Mouse (Mus musculus) gastrocnemius, postnatal 14 days (tissue): ENCODE results near the gene Rae1. TPM values are rescaled to one million over a fixed set of nuclear protein-coding genes. Genes with fewer than 3 reads are reported as not detected.
A peak's percentile ranks its signal among the peaks of the same experiment; 100 is the strongest.

Experiments
- DNase-seq: peaks from one replicate; pipeline ENCODE4 v3.0.0; 2021; ENCODE audit warnings: mixed read lengths
- intact Hi-C: fragments of 180-260 bp; cut with DNase I; formaldehyde crosslinking; loops from one replicate; pipeline ENCODE4 v1.15.1; 2025; ENCODE audit warnings: low total_unique reads
- total RNA-seq, 2 experiments: library from RNA; stranded (reverse); gene quantifications; 2 replicates each; pipeline ENCODE4 v1.2.3; 2021

Gene Rae1
- total RNA-seq, 2 experiments from 2014 or later: 20.0 to 23.6 TPM

DNA sequence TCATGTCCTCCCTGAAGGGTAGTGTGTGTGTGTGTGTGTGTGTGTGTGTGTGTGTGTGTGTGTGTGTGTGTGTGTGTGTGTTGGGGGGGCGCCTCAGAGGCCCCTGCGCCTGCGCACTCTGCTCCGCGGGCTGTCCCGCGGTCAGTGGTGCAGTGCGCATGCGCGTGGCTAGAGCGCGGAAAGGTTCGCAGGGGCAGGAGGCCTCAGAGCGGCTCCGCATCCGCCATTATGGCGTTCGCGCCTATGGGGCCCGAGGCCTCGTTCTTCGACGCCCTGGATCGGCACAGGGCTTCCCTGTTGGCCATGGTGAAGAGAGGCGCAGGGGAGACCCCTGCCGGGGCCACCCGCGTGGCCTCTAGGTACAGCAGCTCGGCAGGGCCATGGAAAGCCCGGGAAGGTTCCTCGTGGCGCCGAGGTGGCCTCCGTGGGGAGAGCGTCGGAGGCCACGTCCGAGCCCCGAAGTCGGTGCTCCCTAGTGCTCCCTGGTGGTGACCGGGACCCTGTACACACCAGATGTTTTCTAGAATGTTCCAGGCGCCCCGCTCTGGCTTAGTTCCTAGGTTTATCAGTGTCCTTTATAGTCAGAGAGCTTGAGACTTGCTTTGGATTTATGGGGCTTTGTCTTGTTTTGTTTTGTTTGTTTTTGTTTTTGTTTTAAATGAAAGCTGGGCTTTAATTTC, 20.1 kb upstream of the Rae1 start:
- intact Hi-C loops: no loop called here
- DNase-seq: no peak

DNA sequence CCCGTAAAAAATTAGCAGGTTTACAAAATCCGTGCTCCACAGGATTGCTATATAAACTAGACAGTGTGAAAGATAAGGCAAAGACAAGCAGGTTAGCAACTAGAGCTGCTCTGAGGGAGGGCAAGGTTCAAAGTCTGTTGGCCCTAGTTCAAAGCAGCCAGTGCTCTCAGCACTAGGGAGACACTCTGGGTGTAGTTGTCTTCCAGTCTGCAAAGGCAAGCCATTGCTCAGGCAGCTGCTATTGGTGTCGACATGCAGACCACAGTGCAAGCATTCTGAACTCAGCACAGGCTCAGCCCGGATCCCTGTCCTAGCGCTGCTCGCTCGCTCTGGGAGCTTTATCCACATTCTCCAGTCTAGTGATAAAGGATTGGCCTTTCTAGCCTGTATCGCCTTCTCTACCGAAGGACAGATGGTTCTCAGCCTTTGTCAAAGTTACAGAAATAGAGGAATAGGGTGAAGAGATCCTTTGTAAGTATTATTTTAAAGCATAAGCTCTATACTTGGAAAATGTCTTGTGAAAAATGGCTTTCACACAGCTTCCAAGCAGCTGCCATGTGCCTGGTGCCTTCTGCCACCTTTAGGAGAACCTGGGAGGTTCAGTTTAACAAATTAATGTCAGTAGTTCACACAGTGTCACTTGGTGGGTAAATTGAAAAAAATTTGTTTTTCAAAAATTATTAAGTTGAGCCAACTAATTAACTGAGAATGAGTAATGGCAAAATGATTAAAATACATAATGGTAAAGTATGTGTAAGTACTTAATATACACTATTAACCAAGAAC, 16.9 kb upstream of the Rae1 start:
- intact Hi-C loops: no loop called here

DNA sequence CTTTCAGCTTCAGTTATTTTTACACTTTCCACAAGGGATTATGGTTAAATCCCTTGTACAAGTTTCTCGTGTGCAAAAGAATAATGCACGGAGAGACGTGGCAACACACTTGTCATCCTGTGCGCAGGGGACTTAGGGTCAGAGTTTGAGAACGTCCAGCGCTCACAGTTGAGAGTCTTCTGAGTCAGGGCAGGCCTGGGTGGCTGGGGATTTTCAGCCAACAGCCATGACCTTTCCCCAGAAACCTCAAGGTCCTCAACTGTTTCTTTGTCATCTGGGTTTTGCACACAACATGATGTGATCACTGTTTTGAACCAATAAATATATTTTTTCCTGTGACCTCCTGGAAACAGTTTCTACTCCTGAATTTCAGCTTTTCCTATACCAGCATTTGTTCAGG, 9.8 kb upstream of the Rae1 start:
- DNase-seq: no peak
- intact Hi-C loops: no loop called here

More for the DNA sequence above, 16.9 kb upstream of the Rae1 start:
- no peak for DNase-seq

DNA sequence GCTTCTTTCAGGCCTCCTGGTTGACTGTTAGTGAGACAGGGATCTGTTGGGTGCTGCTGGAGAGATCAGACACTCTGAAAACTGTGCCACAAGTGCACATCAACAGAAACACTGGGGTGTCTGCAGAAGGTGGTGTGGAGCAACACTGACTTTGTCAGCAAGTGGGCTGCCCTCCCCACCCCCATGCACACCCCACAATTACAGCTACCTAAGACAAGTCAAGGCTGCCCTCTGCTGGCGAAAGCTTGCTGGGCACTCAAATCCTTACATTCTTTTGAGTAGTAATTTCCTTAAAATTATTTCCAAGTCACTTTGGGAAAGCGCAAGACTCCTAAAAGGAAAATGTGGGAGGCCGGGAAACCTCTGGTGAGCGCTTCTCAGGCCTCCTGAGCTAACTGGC, 3.7 kb upstream of the Rae1 start:
- peak; percentile 67 for DNase-seq
- intact Hi-C loops: loop anchor here (2.0 kb wide), 1 partner anchor 165 kb away; no protein-coding TSS in a partner anchor

DNA sequence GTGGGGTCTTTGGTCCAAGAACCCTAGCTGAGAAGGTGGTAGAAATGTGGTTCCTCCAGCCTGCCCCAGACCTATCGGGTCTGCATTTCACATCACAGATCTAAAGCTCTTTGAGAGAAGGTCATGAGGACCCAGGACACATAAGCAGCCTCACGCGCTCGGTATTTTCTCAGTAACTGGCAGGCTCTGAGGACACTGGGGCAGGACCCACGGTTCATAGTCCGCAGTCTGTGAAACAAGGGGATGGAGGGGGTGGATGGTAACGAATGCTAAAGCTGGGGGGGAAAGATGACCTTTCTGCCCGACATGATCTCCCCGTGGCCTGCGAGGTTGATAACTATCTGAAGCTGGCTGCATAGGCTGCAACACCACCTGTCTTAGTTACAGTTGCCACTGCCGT, 2.2 kb upstream of the Rae1 start:
- intact Hi-C loops: loop anchor here (2.0 kb wide), 2 partner anchors 93 to 167 kb away; no protein-coding TSS in a partner anchor
- DNase-seq: no peak

DNA sequence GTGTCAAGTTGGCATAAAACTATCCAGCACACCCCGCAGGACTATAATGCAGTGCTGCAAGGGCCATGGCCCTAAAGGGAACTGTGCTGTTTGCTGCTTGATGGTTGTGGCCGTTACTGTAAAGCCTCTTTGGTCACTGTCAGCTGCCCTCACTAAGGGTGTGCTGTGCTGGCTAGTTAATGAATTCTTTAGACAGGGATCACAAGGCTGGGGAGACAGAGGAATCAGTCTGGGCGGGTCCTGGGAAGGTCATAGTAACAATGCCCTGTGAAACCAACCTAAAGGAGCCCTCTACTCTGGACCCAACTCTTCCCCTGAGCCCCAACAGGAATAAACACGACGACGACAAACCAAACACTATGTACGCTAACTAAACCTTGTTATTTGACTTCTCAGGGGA, 1.4 kb upstream of the Rae1 start:
- intact Hi-C loops: loop anchor here (2.0 kb wide), 1 partner anchor 92 kb away; no protein-coding TSS in a partner anchor
- DNase-seq: no peak

DNA sequence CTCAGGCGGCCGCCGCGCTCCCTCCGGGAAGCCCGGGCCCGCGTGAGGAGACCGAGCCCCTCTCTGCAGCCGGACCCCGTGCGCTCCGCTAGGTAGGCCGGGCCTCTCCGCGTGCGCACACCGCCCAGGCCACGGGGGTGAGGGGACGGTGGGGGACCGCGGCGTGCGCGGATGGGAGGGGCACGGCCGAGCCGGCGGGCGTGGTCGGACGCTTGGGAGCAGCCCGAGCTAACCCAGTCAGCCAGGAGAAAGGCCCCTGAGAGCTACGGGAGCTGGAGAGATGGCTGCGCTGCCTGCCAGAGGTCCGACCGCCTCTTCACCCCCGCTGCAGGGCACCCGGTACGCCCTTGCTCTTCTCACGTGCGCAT, 352 bp downstream of the Rae1 start:
- intact Hi-C loops: no loop called here
- DNase-seq: peak; percentile 72

DNA sequence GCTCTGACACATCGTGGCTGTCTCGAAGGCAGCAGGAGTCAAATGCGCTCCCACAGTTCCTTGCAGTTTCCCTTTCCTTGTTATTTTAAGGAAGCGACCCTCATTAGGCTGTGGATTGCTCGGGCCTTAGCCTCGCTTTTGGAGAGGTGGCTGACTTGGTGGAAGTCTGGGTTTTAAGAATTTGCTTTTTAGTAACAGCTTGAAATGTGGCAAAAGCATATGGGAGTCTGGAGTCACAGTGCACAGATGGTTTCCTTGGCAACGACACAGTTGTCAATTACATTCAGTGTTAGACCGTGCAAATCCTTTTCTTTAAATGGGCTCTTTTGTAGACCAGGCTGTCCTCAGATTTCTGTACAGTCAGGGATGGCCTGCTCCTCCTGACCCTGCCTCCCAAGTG, 1.0 kb downstream of the Rae1 start:
- intact Hi-C loops: no loop called here
- DNase-seq: no peak

DNA sequence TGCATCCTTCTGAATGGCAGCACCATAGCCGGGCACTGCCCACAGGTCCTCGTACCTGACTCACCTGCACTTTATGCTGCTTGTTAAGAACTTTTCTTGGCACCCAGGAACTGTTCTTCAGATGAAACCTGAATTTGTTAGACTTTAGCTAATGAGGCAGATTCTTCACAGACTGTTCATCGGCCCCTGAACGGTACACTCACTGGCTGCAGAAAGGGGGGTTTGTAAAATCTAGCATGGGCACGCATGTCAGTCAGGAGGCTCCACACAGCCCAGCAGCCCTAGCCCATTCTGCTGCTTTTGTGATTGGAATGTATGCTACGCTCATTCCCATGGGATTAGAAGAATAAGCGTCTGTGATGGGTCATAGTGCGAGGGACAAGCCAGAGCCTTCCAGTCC, 3.8 kb downstream of the Rae1 start:
- no peak for DNase-seq

DNA sequence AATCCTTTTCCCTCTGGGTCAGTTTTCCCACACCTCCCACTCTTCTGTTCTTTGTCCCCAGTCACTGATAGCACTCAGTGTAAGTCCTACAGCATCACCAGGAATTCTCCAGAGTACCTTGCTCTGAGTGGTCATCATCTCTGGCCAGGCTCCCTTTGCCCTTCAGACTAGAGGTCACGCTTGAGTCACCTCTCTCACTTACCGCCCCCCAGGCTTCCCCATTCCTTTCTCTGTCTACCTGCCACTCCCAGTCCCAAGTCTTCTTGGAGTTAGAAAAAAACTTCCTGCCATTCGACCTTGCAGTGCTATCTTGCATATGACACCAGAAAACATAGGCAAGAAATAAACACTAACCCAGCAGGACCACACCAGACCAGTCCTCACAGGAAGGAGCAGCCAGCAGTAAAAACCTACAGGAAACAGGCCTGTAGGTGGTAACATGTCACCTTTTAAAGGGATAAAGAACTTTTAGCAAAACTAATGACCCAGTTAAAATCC, 10.4 kb downstream of the Rae1 start:
- DNase-seq: no peak
- intact Hi-C loops: no loop called here

More for the DNA sequence above, 3.8 kb downstream of the Rae1 start:
- intact Hi-C loops: no loop called here

DNA sequence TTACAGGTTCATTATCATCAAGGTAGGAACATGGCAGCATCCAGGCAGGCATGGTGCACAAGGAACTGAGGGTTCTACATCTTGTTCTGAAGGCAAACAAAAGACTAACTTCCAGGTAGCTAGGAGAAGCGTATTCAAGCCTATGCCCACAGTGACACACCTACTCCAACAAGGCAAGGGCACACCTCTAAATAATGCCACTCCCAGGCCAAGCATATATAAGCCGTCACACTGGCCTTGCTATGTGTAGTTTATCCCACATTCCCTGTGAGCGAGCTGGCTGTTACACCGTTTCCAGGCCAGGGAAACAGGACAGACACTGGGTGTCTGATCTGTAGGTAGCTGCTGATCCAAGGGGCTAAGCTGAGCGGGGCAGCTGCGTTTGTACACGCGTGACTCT, 11.5 kb downstream of the Rae1 start:
- intact Hi-C loops: no loop called here
- DNase-seq: no peak

DNA sequence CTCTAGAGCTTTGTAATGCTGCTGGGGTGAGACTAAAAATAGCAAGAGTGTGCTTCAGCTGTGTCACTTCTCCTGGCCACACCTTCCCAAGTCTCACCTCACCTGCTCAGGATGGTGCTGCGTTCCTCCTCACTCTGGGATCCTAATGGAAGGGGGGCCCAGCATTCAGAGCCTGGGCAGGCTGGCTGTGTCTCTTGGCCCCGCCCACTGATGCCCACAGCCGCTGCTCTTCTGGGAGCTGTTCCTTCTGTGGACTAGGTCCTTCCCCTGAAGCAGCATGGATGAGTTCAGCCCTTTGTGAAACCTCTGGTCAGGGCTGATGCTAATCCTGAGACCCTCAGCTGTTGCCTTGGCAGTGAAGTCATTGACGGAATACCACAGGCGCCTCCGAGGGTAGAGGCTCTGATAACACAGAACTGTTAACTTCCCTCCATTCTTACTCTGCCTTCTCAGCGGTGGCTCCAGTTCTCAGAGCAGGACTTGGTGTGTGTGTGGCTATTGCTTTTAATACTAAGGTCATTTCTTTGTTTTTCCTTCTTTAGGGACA, 14.9 kb downstream of the Rae1 start:
- intact Hi-C loops: no loop called here
- DNase-seq: no peak

DNA sequence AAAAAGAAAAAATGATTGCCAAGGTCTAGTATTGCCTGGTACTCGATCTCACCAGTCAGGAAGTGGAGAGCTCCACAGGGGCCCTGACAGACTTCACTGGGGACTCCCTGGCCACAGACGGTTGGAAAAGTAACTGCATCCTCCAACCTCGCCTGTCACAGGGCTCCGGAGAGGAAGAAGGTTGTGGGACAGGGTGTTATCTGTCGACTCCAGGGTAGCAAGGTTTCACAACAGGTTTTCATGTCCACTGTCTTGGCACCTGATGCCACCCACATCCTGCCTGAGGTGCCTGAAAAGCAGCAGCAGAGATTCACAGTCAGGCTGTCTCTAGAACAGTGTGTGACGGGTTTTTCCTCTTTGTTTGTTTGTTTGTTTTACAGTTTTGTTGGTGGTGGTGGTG, 18.0 kb downstream of the Rae1 start:
- no peak for DNase-seq
- intact Hi-C loops: no loop called here

DNA sequence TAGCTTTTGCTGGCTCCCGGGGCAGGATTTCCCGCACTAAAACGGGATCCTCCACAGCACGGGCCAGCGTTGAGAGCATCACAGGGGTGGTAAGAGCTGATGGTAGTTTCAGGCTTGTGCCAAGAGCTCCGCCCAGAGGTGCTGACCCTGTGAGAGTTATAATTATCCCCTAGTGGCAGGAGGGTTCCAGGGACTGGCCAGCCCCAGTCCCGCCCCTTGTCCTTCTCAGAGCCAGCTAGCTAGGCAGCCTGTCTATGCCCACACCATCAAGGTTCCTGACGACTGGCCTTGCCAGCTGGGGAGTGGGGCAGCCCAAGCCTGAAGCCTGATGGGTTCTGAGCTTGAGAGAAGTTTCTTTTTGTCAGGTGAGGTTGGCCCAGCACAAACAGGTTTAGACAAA, 18.7 kb downstream of the Rae1 start:
- intact Hi-C loops: no loop called here
- DNase-seq: peak; percentile 58

DNA sequence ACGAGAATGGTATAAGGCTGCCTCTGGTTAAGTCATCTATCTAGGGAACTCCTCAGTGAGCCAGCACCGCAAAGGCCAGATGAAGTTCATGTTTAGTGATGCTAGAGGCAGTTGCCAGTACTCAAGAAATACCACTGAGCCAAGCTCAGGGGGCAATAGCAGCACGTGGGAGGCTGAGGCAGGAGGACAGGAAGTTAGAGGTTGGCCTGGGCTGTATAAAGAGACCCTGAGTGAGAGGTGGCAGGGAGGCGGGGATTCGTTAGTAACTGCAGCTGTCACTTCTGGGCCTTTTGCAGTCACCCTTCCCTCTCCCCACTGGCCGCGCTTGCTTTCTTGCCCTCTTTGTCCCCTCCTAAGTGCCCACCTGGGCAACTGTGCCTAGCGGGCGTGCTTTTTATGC, 19.4 kb downstream of the Rae1 start:
- DNase-seq: no peak
- intact Hi-C loops: no loop called here

DNA sequence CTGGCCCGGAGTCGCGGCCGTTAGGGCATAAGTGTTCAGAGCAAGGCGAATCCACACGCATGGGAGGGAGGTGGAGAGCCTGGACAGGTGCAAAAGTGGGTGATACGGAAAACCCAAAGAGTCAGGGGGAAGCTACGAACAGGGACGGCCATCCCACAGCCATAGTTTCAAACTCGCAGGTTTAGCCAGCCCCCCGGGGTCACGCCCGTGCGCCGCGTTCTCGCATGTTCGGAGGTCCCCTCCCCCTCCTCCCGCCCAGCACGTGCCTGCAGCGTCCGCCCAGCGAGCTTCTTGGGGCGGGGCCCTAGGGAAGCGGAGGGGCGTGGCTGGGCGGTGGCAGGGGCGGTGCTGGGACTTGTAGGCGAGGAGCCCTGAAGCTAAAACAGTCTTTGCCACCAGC, 19.9 kb downstream of the Rae1 start:
- intact Hi-C loops: no loop called here
- peak; percentile 90 for DNase-seq

DNA sequence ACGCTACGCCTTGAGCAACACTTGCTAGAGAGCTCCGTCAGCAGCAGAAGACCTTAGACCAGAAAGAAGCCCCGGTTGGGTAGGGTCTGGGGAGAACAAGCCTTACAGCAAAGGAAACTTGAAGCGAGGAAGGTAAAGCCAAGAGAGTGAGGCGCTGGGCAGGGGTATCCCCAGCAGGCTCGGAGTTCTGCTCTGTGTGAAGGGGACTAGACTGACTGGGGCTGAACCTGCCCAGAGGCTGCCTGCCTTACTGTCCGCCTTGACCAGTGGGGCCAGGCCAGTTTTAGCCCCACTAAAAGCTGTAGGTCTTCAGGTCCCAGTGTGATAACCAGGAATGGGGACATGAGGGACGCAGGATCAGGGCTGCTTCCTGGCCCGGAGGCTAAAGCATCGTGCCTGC, 20.5 kb downstream of the Rae1 start, which contains the start of gene Rbm38:
Rbm38 (plus strand) TSS at position 69 of the 400 bp plus-strand sequence.
- intact Hi-C loops: no loop called here
- DNase-seq: no peak

DNA sequence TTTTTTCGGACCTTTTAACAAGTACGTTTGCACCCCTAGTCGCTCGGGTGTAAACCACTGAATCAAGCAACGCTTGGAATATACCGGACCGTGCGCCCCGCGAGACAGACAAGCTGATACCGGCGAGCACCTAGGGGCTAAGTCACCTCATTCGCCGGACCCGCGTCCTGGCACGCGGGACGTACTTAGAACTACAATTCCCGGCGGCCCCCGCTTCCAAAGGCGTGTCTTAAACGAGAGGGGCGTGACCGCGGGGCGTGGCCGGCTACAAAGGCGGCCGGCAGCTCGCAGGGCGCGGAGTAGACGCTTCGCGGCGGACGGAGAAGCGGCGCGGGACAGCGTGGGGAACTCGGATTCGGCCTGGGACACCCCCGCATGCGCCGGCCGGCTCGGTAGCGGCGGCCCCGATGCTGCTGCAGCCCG, 21.7 kb downstream of the Rae1 start:
- intact Hi-C loops: no loop called here

DNA sequence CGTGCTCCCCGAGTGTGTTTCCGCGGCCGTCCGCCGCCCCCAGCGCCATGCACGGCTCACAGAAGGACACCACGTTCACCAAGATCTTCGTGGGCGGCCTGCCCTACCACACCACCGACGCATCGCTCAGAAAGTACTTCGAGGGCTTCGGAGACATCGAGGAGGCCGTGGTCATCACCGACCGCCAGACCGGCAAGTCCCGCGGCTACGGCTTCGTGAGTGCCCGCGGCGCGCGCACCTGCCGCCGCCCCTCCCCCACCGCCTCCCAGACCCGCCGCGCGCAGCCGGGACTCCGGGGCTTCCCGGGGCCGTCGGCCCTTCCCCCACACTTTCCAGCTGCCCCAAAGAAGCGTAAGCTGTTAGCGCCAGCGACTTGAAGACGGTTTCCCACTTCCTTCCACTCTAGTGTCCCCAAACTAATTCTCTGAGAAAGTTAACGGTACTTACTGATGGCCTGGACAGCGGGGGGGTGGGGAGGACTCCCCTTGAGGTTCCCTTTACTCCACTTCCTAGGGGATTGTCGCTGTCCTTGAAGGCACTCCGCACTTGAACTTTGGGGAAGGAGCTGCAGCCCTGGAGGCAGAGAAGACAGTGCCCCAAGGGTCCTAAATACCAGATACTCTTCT, 22.3 kb downstream of the Rae1 start:
- DNase-seq: peak; percentile 47
- intact Hi-C loops: no loop called here

More for the DNA sequence above, 21.7 kb downstream of the Rae1 start:
- DNase-seq: peak; percentile 93

DNA sequence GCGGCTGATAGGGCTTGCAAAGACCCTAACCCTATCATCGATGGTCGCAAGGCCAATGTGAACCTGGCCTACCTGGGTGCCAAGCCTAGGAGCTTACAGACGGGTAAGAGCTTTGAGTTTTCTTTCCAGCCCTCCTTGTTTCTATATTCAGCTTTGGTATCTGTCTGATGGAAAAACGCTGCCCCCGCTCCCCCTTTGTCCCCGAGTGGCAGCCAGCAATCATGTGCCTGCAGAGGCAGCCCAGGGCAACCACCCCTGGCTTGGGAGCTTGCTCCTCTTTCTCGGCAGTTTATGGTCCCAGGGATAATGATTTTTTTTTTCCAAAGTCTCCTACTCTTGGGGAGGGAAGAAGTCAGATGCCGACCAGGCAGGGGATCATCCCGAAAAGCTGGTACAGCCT, 22.9 kb downstream of the Rae1 start:
- DNase-seq: no peak
- intact Hi-C loops: no loop called here
